Mouse (Mus musculus) lung, adult 2 months (tissue): ENCODE measurements around the gene Mta3.

ENCODE experiments used
- CTCF ChIP-seq: fragments of 200-500 bp; IDR thresholded peaks from 2 replicates; pipeline ENCODE4 v1.5.1; 2011; ENCODE audit warnings: mild to moderate bottlenecking, low read length, control low read depth; ENCODE audit not compliant: insufficient read depth
- POLR2A ChIP-seq: fragments of 200-500 bp; IDR thresholded peaks from 2 replicates; pipeline ENCODE4 v1.6.1; 2011; ENCODE audit warnings: low read depth, mild to moderate bottlenecking, control low read depth, low read length, borderline replicate concordance; ENCODE audit errors: extremely low read depth

GRCm38 (mm10) chr17:83704469-83704868 is 1.5 kb upstream of the Mta3 start:
- TF ChIP-seq CTCF (no peak), POLR2A (no peak)
